Mouse (Mus musculus) ES-E14 (cell line): ENCODE measurements around the gene Peak1. TPM values are rescaled to one million over a fixed set of nuclear protein-coding genes. Genes with fewer than 3 reads are reported as not detected.

Source experiments
- DNase-seq: peaks from one replicate; pipeline ENCODE4 v3.0.0-alpha.2; 2013; ENCODE audit warnings: low read depth, low spot score
- H3K27ac ChIP-seq: 2 replicates; pipeline ENCODE4 v1.5.1; 2012; ENCODE audit warnings: low read depth, mild to moderate bottlenecking, low read length, moderate library complexity, mixed read lengths; ENCODE audit not compliant: poor library complexity, insufficient read depth, severe bottlenecking
- H3K36me3 ChIP-seq: 2 replicates; pipeline ENCODE4 v1.6.1; 2012; ENCODE audit warnings: mild to moderate bottlenecking, low read length, moderate library complexity, mixed read lengths; ENCODE audit not compliant: control insufficient read depth, poor library complexity, insufficient read depth, severe bottlenecking
- H3K4me1 ChIP-seq, 2 experiments: fragments of 150-350 bp in 1 of 2; sonication (generic) in 1 of 2; 2 replicates each; pipeline ENCODE4 v1.6.1; 2012; ENCODE audit warnings: low read length in 2 of 2, mild to moderate bottlenecking in 1 of 2, mixed read lengths in 1 of 2; ENCODE audit not compliant: control insufficient read depth in 2 of 2, insufficient read depth in 2 of 2, poor library complexity in 1 of 2
- H3K4me3 ChIP-seq, 2 experiments: fragments of 150-350 bp in 1 of 2; sonication (generic) in 1 of 2; 2 replicates each; pipeline ENCODE4 v1.5.1; 2012; ENCODE audit warnings: low read length in 2 of 2, low read depth in 1 of 2, mild to moderate bottlenecking in 1 of 2, mixed read lengths in 1 of 2; ENCODE audit not compliant: insufficient read depth in 1 of 2, poor library complexity in 1 of 2, severe bottlenecking in 1 of 2
- H3K9ac ChIP-seq: 2 replicates; pipeline ENCODE4 v1.6.1; 2012; ENCODE audit warnings: low read depth, mild to moderate bottlenecking, low read length, mixed read lengths; ENCODE audit not compliant: poor library complexity, insufficient read depth, severe bottlenecking
- H3K9me3 ChIP-seq: fragments of 150-350 bp; sonication (generic); 2 replicates; pipeline ENCODE4 v1.6.1; 2012; ENCODE audit warnings: low read depth, mild to moderate bottlenecking, low read length; ENCODE audit not compliant: control insufficient read depth, insufficient read depth
- CHD2 ChIP-seq: IDR thresholded peaks from 2 replicates; pipeline ENCODE4 v1.6.1; 2014; ENCODE audit warnings: mild to moderate bottlenecking, low read depth, low read length, inconsistent platforms
- HCFC1 ChIP-seq: IDR thresholded peaks from 2 replicates; pipeline ENCODE4 v1.6.1; 2012; ENCODE audit warnings: low read length, inconsistent platforms, borderline replicate concordance; ENCODE audit not compliant: insufficient read depth
- MAFK ChIP-seq: IDR thresholded peaks from 2 replicates; pipeline ENCODE4 v1.6.1; 2014; ENCODE audit warnings: mild to moderate bottlenecking, low read depth, low read length, inconsistent platforms; ENCODE audit not compliant: insufficient read depth
- ZC3H11A ChIP-seq: IDR thresholded peaks from 2 replicates; pipeline ENCODE4 v1.6.1; 2012; ENCODE audit warnings: low read depth, mild to moderate bottlenecking, inconsistent platforms, low read length, borderline replicate concordance
- ZNF384 ChIP-seq: IDR thresholded peaks from 2 replicates; pipeline ENCODE4 v1.6.1; 2012; ENCODE audit warnings: low read depth, low read length, inconsistent platforms
- in situ Hi-C, 2 experiments: fragments of 600-800 bp; cut with MboI; formaldehyde crosslinking; loops; one replicate each; pipeline ENCODE4 v1.15.1; 2025; ENCODE audit warnings: low sequenced_read_pairs in 2 of 2, inconsistent platforms in 1 of 2; ENCODE audit not compliant: unreplicated experiment in 2 of 2
- total RNA-seq: library from RNA; depleted of rRNA; stranded (reverse); fragments of 300-350 nt; gene quantifications from 2 replicates; pipeline ENCODE4 v1.2.3, GENCODE M21; 2012

Peak1 gene
- total RNA-seq, 1 experiment = 14.5 TPM

DNA sequence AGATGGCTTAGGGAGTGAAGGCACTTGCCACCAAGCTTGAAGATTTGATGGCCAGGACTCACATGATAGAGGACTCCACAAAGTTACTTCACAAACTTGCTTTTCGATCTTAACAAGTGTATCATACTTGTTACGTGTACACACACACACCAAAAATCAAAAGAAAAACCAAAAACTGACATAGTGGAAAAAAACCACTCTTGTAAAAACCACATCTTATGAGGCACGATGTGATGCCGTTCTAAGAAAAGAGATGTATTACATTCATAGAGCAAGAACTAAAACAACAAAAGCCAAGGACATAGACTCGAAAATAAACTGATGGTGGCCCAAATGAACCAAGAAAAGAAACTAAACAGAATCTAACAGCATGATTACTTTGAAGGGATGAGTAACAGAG, 92.1 kb downstream of the Peak1 start:
- no peak for DNase-seq
- Histone ChIP-seq H3K4me3 (no peak overlapping the region), H3K4me1 (no peaks in the 10 kb centered on the region), H3K27ac (no peak overlapping the region), H3K36me3 (no peaks in the 10 kb centered on the region), H3K9me3 (no peaks in the 10 kb centered on the region), H3K9ac (no peak overlapping the region)
- in situ Hi-C loops = no loop called here
- TF ChIP-seq CHD2 (no peak), MAFK (no peak), ZC3H11A (no peak), ZNF384 (no peak), HCFC1 (no peak)

DNA sequence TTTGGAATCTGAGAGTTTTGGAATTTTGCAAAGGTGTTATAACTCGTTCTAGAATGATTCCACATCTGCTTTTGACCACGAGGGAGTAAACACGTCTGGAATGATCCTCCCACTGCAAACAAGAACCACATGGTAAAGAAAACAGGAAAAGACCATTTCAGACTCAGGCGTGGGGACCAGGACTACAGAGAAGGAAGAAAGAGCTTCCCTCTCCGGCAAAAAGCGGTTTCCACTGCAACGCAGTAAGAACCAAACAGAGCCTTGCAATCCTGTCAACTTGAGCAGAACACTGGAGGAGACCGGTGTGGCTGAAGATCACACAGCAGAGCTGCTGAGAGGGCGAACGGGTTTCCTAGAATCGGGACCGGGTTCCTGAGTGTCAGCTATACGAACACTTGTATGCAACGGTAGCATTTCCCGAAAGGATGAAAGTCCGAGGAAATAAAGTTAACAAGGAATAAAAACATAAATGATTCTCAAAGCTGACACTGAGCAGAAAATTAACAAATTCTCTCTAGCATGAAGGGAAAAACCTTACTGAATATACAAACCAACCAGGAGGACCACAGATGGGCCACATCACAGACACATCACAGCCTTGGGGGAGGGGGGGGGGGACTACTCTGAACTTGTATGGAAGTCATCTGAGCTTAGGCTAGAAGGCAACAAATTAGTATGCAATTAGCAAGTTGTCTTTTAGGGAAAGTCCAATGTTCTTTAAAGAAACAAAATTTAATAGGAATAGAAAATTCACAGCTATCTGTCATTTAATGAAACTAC, 93.1 kb downstream of the Peak1 start:
- Histone ChIP-seq H3K4me3 (no peak overlapping the region), H3K4me1 (no peaks in the 10 kb centered on the region), H3K9ac (no peak overlapping the region), H3K27ac (no peak overlapping the region), H3K9me3 (no peaks in the 10 kb centered on the region), H3K36me3 (no peaks in the 10 kb centered on the region)
- in situ Hi-C loops = no loop called here
- DNase-seq = no peak
- TF ChIP-seq CHD2 = no peak
- TF ChIP-seq ZNF384 = no peak
- no peak for TF ChIP-seq ZC3H11A
- TF ChIP-seq MAFK = no peak
- no peak for TF ChIP-seq HCFC1

DNA sequence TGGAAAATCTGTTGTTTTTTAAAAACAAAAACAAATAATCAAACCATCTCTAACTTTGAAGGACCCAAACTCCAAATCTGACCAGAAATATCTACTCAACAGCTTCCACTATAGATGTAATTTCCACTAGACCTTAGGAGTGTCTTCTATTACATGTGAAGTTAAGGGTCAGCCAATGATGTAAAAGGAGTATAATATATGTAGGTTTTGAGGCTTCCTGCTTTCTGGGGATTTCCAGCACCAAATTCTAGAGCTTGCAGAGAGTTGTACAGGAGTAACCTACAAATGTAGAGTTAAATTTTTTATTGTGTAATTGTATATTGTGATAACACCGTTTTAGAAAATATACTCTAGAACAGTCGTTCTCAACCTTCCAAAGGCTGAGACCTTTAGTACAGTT, 96.6 kb downstream of the Peak1 start:
- Histone ChIP-seq H3K4me3 (no peak overlapping the region), H3K36me3 (no peaks in the 10 kb centered on the region), H3K27ac (no peak overlapping the region), H3K9me3 (no peaks in the 10 kb centered on the region), H3K9ac (no peak overlapping the region), H3K4me1 (no peaks in the 10 kb centered on the region)
- no peak for DNase-seq
- in situ Hi-C loops = no loop called here
- no peak for TF ChIP-seq MAFK

DNA sequence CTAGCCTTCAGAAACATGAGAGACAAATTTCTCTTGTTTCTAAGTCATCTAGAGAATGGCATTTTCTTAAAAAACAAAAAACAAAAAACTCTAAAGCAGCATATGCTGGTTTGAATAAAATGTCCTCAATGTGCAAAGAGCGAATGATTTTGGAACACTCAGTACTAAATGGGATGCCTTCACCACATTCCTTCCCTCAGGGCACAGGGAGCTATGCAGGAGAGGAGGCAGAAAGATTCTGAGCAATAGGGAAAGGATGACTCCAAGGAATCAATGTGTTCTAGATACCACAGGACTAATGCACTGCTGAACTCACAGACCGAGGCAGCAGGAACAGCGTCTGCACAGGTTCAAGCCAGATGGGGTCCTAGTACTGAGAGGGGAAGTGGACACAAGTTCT, 103.5 kb downstream of the Peak1 start:
- in situ Hi-C loops = no loop called here
- H3K27ac ChIP-seq = no peak overlapping the region
- no peaks in the 10 kb centered on the region for H3K9me3 ChIP-seq
- H3K4me3 ChIP-seq = no peak overlapping the region
- no peaks in the 10 kb centered on the region for H3K36me3 ChIP-seq
- H3K9ac ChIP-seq = no peak overlapping the region
- no peak for DNase-seq
- H3K4me1 ChIP-seq = no peaks in the 10 kb centered on the region
- TF ChIP-seq ZC3H11A (no peak), MAFK (no peak), CHD2 (no peak), ZNF384 (no peak), HCFC1 (no peak)

DNA sequence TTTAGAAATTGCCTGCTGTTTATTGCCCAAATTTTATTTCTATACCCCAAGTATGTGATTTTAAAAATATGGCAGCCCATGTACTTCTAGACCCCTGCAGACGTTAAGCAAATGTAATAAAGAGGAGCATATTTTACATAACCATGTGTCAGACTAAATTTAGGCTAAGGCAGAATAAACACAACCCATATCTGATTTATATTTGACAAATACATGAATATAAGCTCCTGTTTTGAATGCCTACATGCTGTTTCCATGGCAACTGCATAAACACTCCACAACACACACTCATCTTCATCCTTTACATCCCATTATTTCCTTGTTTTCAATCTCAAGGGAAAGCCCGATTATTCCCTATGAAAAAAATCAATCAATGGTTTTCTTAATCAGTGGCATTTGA, 108.8 kb downstream of the Peak1 start:
- Histone ChIP-seq H3K9ac (no peak overlapping the region), H3K4me3 (no peak overlapping the region), H3K36me3 (no peaks in the 10 kb centered on the region), H3K9me3 (no peaks in the 10 kb centered on the region), H3K4me1 (no peaks in the 10 kb centered on the region), H3K27ac (no peak overlapping the region)
- no peak for DNase-seq
- TF ChIP-seq CHD2 (no peak), HCFC1 (no peak), ZNF384 (no peak), MAFK (no peak), ZC3H11A (no peak)
- in situ Hi-C loops = no loop called here
